Mouse (Mus musculus): Measurements from ENCODE around the gene Gm20489.

The Gm20489 gene

DNA sequence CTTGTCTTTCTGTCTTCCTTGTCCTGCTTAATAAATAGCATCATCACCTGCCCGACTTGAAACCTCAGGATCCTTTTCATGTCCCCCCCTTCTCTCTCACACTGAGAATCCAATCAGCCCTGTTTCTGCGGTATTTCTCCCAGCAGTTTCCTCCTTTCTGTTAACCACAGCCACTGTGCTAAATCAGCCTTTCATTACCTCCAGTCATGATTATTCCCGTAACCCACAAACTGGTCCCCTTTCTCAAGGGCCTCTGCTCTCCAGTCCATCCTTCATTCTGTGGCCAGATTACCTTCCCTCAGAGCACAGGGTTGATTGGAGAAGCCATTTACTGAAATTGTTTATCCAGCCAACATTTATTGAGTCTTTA, at the start of gene Gm20489:
Gene Gm20489, minus strand, starts transcription at position 269 of the 370 bp plus-strand sequence.
- no peak for DNase-seq

DNA sequence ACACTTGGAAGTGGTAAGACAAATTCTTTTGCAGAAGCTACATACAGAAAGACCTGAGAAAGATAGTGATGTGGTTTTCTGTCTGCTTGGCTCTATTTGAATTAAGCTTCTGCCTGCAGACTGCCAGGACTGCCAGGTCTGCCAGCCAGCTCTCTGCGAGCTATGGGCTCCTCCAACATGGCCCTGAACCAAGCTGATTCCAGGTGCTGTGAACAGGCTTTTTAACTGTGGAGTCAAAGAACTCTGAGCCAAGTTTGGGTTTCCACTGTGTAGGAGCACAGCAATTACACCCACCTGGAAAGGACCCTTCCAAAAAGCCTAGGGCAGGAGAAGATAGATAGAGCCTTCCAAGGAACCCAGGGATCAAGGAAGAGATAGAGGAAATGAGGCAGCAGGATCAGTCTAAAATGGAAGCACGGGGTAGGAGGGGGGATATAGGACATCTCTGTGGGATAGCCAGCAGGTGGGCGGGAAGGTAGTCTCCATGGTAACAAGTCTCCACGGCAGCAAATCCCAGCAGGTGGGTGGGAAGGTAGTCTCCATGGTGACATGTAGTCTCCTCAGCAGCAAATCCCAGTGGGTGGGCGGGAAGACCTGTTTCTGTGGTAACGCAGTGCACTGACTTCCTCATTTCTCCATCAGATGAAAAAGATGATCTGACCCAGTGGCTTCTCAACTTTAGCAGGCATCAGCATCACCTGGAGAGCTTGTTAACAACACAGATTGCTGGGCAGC, 45.0 kb upstream of the Gm20489 start:
- no peak for DNase-seq

DNA sequence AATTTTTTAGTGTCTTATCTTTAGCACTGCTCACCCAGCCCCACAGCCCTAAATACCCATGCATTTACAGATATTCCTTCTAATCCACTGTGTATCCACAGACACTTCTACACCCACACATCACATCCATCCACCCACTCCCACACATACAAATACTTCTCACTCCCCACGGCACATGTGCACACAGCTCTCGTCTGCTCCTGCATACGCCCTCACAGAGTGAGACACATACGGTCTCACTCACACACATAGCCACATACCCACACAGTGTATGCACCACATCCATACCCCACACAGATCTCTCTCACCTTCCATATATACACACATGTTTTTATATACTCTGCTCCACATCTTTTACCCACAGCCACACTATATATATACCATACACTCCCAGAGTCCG, 40.5 kb upstream of the Gm20489 start:
- no peak for DNase-seq

DNA sequence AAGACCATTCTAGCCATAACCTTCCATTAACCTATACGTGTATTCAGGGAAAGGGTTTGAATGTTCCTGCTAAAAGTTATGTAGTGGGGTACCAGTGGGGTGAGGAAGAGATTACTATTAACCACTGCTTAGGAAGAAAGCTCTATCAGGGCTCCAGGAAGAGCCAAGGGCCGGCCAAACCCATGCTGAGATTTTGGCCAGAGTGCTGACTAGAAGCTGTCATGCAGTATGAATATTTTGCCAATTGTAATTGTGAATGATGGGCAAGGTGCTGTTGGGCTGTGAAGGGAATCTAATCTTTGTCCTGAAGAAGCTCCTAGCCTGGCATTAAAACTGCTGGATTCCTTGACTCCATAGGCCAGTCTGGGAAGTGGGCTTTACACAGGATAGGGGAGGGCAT, 35.8 kb upstream of the Gm20489 start:
- DNase-seq = no peak

DNA sequence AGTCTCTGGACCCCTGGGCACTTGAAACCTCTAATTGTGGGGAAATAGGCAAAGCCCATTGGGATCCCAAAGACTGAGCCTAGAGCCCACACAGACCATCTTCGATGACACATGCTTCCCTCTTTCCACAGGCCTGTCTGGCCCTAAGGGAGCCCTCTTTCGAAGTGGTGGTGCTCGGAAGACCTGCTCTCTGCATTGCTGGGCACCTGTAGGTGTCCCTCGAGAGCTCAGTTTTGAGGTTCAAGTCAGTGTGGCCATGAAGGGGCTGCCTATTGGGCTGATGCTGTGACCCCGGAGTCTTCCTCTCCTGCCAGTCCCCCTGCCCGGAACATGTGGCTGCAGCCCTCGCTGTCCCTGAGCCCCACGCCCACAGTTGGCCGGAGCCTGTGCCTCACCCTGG, 32.8 kb upstream of the Gm20489 start:
- DNase-seq = no peak

DNA sequence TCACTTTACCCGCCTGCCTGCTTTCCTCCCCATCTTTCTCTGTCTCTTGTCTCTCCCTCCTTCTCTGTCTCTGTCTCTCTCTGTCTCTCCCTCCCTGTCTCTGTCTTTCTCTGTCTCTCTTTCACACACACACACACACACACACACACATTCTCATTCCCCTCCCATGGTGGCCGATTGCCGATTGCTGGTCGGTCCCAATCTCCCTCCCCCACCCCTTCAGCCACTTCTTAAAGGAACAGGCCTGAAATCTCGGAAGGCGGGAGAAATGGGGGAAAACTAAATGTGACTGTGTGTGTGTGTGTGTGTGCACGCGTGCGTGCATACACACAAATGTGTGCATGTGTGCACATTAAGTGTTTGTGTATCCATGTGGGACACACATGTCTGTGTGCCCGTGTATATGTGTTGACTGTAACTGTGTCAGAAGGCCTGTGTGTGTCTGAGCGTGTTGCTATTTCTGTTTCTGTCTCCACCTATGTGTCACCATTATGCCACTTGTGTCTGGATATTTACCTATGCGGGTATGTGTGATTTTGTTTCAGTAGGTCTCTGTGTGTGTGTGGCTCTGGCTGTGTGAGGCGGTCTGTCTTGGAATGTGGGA, 31.7 kb upstream of the Gm20489 start:
- no peak for DNase-seq

DNA sequence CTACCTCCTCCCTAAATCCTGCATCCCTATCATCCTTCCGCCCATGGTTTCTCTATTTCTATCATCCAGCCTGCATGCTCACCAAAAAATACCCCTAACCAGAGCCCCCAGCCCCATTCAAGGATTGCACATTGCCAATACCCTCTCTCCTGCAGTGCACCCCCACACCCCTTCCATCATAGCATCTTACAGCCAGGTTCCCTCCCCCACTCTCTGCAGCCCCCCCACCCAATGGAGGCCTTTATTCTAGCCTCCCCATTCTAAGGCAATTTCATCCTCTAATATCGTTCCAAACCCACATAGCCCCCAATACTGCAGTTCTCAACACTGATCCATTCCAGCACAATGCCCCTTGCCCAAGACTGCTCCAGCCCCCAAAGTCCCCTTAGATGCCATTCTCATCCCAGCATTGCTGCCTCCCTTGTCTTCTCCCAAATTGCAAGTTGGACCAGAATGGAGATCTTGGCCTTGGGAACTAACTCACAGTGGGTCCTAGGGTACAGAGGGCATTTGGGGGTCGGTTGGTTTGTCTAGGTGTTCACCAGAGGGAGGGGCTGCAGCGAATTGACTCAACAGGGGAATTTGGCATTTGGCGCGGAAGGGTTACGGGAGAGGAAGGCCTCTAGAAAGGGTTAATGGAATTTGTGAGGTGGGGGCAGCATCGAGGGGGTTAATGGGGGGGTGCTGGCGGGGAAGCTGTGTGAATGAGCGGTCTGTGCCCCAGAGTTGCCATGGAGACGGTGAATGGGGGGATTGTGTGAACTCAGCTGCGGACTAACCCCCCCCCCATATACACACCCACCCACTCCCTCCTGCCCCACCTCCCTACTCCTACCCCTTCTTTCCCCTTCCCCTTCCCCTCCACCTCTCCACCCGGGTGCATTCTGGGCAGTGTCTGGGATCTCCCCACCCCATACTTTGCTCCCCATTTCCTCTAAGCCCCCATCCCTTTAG, 30.9 kb upstream of the Gm20489 start:
- no peak for DNase-seq

DNA sequence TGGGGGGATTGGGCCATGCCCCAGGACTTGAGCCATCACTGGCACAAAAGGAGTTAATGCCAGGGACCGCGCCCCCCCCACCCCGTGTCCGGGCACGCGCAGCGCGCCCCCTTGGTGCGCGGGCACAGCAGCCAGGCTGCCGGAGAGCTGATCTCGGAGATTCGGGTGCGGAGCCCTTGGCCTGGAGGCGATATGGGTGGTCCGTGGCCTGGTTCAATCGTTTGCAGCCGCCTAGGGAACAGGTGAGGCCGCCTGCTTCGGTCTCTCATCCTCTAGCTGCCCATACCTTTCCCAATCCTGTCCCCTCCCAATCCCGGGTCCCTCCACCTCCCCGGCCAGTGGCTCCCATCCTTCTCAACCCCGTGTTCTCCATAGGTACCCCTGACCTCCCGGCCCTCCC, 30.2 kb upstream of the Gm20489 start, which contains the start of gene Nlgn3:
Gene Nlgn3, plus strand, starts transcription at position 114 of the 400 bp plus-strand sequence.
- DNase-seq = peak; percentile 21

DNA sequence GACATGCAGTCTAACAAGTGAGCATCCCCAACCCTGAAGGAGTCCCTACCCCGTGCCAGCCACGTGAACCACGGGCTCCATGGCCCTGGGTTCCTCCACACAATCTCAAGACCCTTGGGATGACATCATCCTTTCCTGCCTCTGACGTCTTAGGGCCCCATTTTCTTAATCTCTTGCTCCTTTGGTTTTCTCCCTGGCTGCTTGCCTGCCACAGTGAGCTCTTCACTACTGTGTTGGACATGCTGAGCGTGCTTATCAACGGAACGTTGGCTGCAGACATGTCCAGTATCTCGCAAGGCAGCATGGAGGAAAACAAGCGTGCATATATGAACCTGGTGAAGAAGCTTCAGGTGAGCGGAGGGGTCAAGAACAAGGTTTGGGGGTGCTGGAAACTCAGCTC, 21.3 kb upstream of the Gm20489 start:
- no peak for DNase-seq

DNA sequence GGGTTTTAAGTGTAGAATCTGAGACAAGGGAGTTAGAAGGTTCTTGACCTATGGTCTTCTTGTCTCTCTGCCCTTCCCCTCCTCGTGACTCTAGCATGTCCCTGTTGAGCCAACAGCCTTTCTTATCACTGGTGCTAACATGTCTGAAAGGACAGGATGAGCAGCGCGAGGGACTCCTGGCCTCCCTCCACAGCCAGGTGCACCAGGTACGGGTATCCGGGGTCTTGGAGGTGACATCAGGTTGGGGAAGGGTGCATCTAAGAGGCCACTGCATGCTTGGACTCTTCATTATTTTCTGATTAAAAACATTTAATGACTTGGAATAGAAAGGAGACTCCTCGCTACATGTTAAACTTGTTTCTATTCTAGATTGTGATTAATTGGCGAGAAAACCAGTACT, 20.2 kb upstream of the Gm20489 start:
- DNase-seq = no peak

DNA sequence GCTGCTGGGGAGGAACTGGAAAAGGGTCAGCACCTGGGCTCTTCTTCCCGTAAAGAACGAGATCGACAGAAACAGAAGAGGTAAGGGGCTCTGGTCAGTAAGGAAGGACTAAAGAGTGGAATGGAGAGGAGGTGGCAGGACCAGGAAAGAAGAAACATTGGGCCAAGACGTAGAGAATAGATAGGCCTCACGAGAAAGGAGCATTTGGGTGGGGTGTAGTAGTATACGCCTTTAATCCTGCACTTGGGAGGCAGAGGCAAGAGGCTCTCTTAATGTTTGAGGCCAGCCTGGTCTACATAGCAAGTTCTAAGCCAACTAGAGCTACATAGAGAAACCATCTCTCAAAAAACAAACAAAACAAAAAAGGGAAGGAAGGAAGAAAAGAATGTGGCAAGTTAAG, 19.6 kb upstream of the Gm20489 start:
- no peak for DNase-seq

DNA sequence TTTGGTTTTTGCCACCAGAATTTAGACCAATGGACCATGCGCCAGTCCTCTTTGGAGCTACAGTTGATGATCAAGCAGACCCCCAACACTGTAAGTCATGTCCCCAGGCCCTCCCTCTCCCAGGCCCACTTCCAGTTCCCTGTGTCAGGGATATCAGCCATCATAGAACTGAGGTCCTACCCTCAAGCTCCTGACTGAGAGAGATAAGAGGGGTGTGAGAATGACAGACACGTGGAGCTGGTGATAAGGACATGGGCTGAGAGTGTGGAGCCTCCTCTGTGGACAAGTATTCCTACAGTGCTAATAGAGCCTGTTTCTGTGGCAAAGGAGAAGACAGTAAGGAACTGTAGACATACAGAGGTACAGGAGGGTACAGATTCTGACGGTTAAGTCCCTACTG, 18.7 kb upstream of the Gm20489 start:
- no peak for DNase-seq

DNA sequence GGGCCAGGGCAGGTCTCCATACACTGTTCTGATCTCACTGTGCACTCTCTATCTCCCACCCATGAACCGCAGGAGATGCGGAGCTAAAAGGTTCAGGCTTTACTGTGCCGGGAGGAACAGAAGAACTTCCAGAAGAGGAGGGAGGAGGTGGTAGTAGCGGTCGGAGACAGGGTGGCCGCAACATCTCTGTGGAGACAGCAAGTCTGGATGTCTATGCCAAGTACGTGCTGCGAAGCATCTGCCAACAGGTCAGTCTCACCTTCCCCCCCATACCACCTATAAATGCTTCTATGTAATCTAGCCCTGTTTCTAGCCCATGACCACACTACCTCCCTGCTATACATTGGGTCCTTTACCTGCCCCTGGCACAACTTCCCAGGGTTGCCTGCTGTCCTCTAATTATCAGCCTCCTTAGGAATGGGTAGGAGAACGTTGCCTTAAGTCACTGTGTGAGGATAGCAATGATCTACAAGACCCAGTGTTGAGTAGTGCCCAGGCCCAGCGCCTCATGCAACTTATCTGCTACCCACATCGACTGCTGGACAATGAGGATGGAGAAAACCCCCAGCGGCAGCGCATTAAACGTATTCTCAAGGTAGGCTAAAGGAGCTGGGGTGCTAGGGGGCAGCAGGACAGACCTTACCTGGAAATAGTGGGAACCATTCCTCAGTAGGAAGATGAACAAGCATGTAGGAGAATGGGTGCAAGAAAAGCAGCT, 17.3 kb upstream of the Gm20489 start:
- DNase-seq = no peak

DNA sequence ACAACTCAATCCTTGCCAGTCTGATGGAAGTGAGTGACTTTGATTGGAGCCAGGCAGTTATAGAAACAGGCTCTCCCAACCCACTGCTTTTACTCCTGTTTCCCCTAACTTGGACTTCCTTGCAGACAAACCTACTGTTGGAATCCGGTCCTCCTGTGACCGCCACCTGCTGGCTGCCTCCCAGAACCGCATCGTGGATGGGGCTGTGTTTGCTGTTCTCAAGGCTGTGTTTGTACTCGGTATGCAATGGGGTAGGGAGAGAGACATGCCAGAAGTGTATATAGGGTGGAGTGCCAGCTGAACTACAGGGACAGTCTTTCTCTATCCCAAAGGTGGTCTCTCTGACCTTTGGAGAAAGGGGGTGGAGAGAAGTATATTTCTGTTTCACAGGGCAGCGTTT, 16.7 kb upstream of the Gm20489 start:
- DNase-seq = peak; percentile 83

DNA sequence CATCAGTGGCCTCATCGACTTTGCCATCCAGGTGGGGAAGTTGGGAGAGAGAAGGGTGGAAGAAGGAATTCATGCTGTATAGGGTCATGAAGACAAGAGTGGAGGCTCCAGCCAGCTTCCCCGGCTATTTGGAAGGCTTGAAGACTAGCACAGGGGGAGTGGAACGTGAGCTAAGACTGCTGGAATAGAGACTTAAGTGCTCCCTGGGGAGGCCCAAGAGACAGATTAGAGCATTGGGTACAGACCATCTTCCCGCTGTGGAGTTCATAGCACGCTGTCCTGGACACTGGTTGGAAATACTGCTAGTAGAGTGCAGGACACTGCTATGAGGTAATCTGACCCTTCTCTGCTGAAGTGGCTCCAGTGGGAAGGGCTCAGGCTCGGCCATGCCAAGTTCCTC, 14.0 kb upstream of the Gm20489 start:
- no peak for DNase-seq

DNA sequence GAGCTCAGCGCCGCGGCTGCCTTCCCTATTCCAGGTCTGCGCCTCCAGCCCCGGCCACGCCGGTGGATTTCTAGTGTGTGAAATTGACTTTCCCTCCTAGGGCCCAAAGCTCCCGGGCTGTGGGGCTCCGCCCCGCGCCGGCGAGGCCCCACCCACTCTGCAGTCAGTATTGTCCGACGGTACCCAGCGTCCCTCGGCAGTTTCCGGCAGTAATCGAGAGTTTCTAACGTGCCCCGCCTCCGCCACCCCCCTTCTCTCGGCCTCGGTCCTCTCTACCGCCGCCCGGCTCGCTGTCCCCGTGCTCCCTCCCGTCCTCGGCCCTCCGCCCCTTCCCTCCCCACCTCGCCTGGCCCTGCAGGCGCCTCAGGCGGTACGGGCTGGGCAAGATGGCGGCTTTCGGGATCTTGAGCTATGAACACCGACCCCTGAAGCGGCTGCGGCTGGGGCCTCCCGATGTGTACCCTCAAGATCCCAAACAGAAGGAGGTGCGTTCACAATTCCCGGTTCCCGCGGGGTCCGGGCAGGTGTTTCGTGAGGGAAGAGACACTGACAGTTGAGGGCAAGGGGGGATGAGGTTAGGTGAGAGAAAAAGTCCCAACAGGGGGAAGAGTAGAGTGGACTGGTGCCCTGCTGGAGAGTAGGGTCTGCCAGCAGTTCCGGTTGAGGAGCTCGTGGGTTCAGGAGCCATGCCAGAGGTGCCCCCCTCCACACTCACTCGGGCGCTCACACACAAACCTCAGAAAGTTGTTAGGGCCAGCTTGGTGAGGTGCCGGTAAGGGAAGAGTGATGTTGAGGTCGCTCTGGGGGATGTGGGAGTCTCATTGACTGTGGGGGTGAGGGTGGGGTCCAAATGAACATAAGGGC, 5.3 kb upstream of the Gm20489 start, which contains the start of gene Med12:
Gene Med12, plus strand, starts transcription at position 156 of the 864 bp plus-strand sequence.
- DNase-seq = peak; percentile 89

DNA sequence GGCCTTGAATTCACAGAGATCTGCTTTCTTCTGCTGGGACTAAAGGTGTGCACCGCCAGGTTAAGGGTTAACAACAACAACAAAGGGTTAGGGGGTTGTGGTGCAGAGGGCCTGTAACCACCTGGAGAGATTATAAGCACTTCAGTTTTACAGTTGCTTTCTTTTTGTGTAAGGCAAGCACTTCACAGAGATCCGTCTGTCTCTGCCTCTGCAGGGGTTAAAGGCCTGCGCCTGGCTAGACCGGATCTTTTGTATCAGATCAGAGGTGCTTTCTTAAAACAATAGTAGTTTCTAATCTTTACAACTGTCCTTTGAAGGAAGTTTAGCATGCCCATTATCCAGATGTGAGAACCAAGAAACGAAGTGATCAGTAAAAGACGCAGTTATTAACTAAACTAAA, 4.6 kb upstream of the Gm20489 start:
- DNase-seq = peak; percentile 35

DNA sequence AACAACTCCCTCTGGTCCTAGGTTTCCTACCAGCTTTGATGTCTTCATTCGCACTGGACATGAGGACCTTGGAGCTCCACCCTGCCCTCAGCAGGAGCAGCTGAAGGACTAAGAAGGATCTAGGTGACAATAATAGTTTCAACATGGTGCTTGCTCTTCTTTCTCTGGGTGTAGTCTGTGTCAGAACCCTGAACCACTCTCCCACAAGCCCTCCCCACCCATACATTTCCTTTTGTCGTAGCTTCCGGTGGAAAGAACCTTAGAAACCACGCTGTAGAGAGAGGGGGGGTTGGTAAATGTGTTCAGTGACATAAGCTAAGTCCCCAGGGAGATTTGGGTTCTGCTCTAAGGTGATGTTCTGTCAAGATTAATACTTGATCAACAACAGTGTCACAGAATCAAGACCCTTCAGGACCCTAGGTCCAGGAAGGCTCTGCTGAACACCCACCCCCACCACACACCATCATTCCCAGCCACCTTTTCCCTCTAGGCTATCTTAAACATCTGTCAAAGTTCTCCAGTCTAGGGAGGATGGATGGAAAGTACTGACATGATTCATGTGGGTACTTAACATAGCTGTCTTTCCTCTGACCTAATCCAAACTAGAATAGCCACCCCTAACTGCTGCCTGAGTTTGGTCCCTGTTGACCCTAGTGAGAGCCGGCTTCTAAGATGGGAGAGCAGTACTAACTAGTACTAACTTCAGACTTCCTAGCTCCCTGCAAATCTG, 633 bp downstream of the Gm20489 start, which contains the start of gene Il2rg:
Gene Il2rg, minus strand, starts transcription at position 231 of the 730 bp plus-strand sequence.
- no peak for DNase-seq

DNA sequence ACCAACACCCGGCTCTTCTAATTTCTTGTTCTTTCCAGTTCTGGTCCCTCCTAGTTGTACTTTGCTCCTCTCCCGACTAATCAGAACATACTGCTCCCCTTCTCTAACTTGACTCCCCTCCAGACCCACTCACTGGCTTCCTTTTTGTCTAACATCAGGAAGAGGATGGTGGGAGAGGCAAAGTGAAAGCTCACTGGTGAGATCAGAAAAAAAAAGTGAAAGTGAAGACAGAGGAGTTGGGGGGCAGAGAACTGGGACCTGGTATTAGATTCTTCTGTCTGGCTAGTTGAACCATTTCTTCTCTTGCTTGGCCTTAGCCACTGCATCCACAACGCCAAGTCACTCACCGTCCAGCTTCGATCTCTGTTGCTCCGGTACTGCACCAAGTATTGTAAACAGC, 2.2 kb downstream of the Gm20489 start:
- DNase-seq = no peak

DNA sequence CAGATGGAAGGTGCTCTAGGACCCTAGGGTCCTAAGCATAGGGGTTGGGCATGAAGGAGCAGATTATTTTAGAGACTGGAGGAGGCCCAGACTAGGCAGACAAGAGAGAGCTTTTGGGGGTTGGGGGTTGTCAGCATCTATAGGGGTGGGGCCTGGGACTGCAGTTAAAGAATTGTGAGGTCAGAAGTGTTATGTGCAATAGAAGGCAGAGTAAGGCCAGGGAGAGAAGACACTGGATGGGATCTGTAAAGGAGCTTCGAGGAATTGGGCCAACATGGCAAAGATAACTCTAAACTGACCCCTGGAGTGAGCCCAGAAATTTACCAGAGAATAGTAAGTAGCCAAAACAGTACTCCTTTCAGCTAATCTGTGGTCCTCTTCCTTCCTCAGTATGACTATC, 4.9 kb downstream of the Gm20489 start, which contains the start of gene Gm614:
Gene Gm614, minus strand, starts transcription at position 101 of the 400 bp plus-strand sequence.
- DNase-seq = no peak

All from thymus, postnatal 4 days (tissue).